Mouse (Mus musculus): ENCODE data around the gene Wwox.

GRCm38 (mm10) chr8:114958437-114959107 is 519.1 kb downstream of the Wwox start:
- TF ChIP-seq CTCF (conservative IDR thresholded peaks at IDR 0.05 in 1 of 2, IDR thresholded peaks at IDR 0.05 in 1 of 2; ENCODE audit: low read depth in 2 of 2, low read length in 2 of 2) = no peak
- TF ChIP-seq NRF1 (IDR thresholded peaks at IDR 0.05; ENCODE audit: low read depth, low read length) = no peak
- TF ChIP-seq JUND (conservative IDR thresholded peaks at IDR 0.05; ENCODE audit: low read depth, low read length) = no peak
- TF ChIP-seq POLR2A (IDR thresholded peaks at IDR 0.05; ENCODE audit: low read depth, low read length) = no peak
- TF ChIP-seq IRF4 (IDR thresholded peaks at IDR 0.05; ENCODE audit: low read depth, low read length) = no peak
- no peak for TF ChIP-seq RAD21 (IDR thresholded peaks at IDR 0.05; ENCODE audit: low read depth, low read length)
- TF ChIP-seq SIN3A (IDR thresholded peaks at IDR 0.05; ENCODE audit: low read length) = no peak
